Mouse (Mus musculus) intestine, embryonic 14.5 days (tissue): Measurements from ENCODE around the gene Cyfip2. TPM values are rescaled to one million over a fixed set of nuclear protein-coding genes. Genes with fewer than 3 reads are reported as not detected.

ENCODE experiments used
- ATAC-seq: fragments of 200-750 bp; cut with Nextera tagmentation; replicated peaks from 2 replicates; pipeline ENCODE4 v1.8.0; 2017; ENCODE audit warnings: low read depth, moderate number of reproducible peaks, moderate TSS enrichment, moderate library complexity; ENCODE audit not compliant: low FRiP score, low TSS enrichment
- DNase-seq: peaks from one replicate; pipeline ENCODE4 v3.0.0-alpha.2; 2018; ENCODE audit warnings: low spot score
- H3K27ac ChIP-seq: fragments of 300-500 bp; sonication (generic); 2 replicates; pipeline ENCODE4 v1.5.1; 2014; ENCODE audit warnings: low read depth, mild to moderate bottlenecking, control low read depth
- H3K27me3 ChIP-seq: fragments of 300-500 bp; sonication (generic); replicated peaks from 2 replicates; pipeline ENCODE4 v1.6.1; 2014; ENCODE audit warnings: low read length, control low read depth; ENCODE audit not compliant: control insufficient read depth, insufficient read depth
- H3K36me3 ChIP-seq: fragments of 300-500 bp; sonication (generic); 2 replicates; pipeline ENCODE4 v1.6.1; 2014; ENCODE audit warnings: low read length, control low read depth; ENCODE audit not compliant: control insufficient read depth, insufficient read depth
- H3K4me1 ChIP-seq: fragments of 300-500 bp; sonication (generic); replicated peaks from 2 replicates; pipeline ENCODE4 v1.6.1; 2014; ENCODE audit warnings: low read length, control low read depth, mixed read lengths; ENCODE audit not compliant: control insufficient read depth, insufficient read depth
- H3K4me2 ChIP-seq: fragments of 300-500 bp; sonication (generic); 2 replicates; pipeline ENCODE4 v1.6.1; 2014; ENCODE audit warnings: low read length
- H3K4me3 ChIP-seq: fragments of 300-500 bp; sonication (generic); 2 replicates; pipeline ENCODE4 v1.5.1; 2014; ENCODE audit warnings: low read depth, low read length, control low read depth, mixed read lengths
- H3K9ac ChIP-seq: fragments of 300-500 bp; sonication (generic); 2 replicates; pipeline ENCODE4 v1.6.1; 2014; ENCODE audit warnings: mild to moderate bottlenecking, low read length
- H3K9me3 ChIP-seq: fragments of 300-500 bp; sonication (generic); 2 replicates; pipeline ENCODE4 v1.6.1; 2016; ENCODE audit warnings: low read length, control low read depth; ENCODE audit not compliant: control insufficient read depth
- WGBS: fragments of 180-500 bp; shearing (Covaris S2); extraction: QIAGEN DNeasy Blood & Tissue Kit; methylation state at CpG from one replicate; pipeline ENCODE4 v1.1.7; 2014; 5-methylcytosine and 5-hydroxymethylcytosine counted together
- polyA plus RNA-seq: library from polyadenylated mRNA; unstranded; fragments of >200 nt; fragmentation: Nextera tagmentation; extraction: Ambion mirVana; gene quantifications from 2 replicates; pipeline ENCODE4 v1.2.1, GENCODE M21; 2014

Gene Cyfip2
- polyA plus RNA-seq, result 13.4 and 15.0 TPM in 2 replicates

DNA sequence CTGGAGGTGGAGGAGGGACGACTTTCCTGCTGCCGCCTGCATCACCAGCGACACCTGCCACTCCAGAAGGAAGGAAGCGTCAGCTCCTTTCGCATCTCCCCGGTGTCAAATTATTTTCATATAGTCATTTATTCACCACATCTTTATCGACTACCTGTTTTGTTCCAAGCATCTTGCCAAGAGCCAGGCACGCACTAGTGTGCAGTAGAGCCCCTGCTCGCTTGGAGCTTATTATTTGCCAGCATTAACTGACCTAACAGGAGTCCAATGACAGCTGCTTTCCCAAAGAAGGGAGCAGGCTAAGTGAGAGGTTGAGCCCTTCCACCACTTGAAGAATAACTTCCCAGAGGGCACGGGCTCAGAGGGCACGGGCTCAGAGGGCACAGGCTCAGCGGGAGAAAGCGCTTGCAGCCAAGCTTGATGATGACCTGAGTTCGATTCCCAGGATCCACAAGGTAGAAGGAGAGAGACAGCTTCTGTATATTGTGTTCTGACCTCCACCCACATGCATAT, at the start of gene Cyfip2:
Cyfip2 (minus strand) TSS at position 337 of the 513 bp plus-strand sequence.
- Histone ChIP-seq H3K36me3 (no peaks in the 10 kb centered on the region), H3K4me3 (peak within 1 kb of the TSS; percentile 55), H3K9ac (peak within 1 kb of the TSS; percentile 52), H3K4me2 (peak within 1 kb of the TSS; percentile 98), H3K27me3 (no peaks in the 10 kb centered on the region), H3K4me1 (0 out of 2 replicates have a peak, but pooled peaks cover 7% of the 10 kb centered on the region), H3K27ac (no peak within 1 kb of the TSS), H3K9me3 (no peaks in the 10 kb centered on the region)
- 7% methylated on average over 14 of the region's 14 CpGs for WGBS
- DNase-seq (no peak), ATAC-seq (no peak; the same call in 1 of the 2 replicates)

GRCm38 (mm10) chr11:46360991-46361665, 48.5 kb upstream of the Cyfip2 start:
- 66% methylated on average over 2 of the region's 2 CpGs for WGBS
- H3K4me3 ChIP-seq, result no peak overlapping the region
- H3K4me1 ChIP-seq, result 0 out of 2 replicates have a peak, but pooled peaks cover 2% of the 10 kb centered on the region
- no peak overlapping the region for H3K4me2 ChIP-seq
- no peaks in the 10 kb centered on the region for H3K27me3 ChIP-seq
- ATAC-seq (no peak), DNase-seq (no peak)
- H3K27ac ChIP-seq, result no peak overlapping the region
- H3K36me3 ChIP-seq, result no peaks in the 10 kb centered on the region
- no peak overlapping the region for H3K9ac ChIP-seq
- H3K9me3 ChIP-seq, result no peaks in the 10 kb centered on the region

- H3K4me1 ChIP-seq, result no peaks in the 10 kb centered on the region
- H3K9me3 ChIP-seq, result no peaks in the 10 kb centered on the region
- H3K4me3 ChIP-seq, result no peak overlapping the region
- H3K36me3 ChIP-seq, result no peaks in the 10 kb centered on the region
- ATAC-seq (no peak), DNase-seq (no peak)
- no peak overlapping the region for H3K9ac ChIP-seq
- no peaks in the 10 kb centered on the region for H3K27me3 ChIP-seq
- no peak overlapping the region for H3K4me2 ChIP-seq
- 67% methylated on average over 1 of the region's 1 CpGs for WGBS
- no peak overlapping the region for H3K27ac ChIP-seq
Measured at GRCm38 (mm10) chr11:46358369-46358768, 45.7 kb upstream of the Cyfip2 start.

GRCm38 (mm10) chr11:46349681-46350410, 37.2 kb upstream of the Cyfip2 start:
- Histone ChIP-seq H3K4me2 (no peak overlapping the region), H3K36me3 (no peaks in the 10 kb centered on the region), H3K4me1 (no peaks in the 10 kb centered on the region), H3K27me3 (no peaks in the 10 kb centered on the region), H3K4me3 (no peak overlapping the region), H3K9me3 (no peaks in the 10 kb centered on the region), H3K9ac (no peak overlapping the region), H3K27ac (no peak overlapping the region)
- no peak for ATAC-seq
- WGBS, result 33% methylated on average over 2 of the region's 2 CpGs
- no peak for DNase-seq

GRCm38 (mm10) chr11:46348416-46348815, 35.8 kb upstream of the Cyfip2 start:
- no peak for DNase-seq
- H3K4me2 ChIP-seq, result no peak overlapping the region
- no peaks in the 10 kb centered on the region for H3K36me3 ChIP-seq
- H3K27me3 ChIP-seq, result no peaks in the 10 kb centered on the region
- H3K27ac ChIP-seq, result no peak overlapping the region
- 80% methylated on average over 3 of the region's 3 CpGs for WGBS
- ATAC-seq, result no peak
- H3K9ac ChIP-seq, result no peak overlapping the region
- H3K4me3 ChIP-seq, result no peak overlapping the region
- 0 out of 2 replicates have a peak, but pooled peaks cover 5% of the 10 kb centered on the region for H3K4me1 ChIP-seq
- no peaks in the 10 kb centered on the region for H3K9me3 ChIP-seq

DNA sequence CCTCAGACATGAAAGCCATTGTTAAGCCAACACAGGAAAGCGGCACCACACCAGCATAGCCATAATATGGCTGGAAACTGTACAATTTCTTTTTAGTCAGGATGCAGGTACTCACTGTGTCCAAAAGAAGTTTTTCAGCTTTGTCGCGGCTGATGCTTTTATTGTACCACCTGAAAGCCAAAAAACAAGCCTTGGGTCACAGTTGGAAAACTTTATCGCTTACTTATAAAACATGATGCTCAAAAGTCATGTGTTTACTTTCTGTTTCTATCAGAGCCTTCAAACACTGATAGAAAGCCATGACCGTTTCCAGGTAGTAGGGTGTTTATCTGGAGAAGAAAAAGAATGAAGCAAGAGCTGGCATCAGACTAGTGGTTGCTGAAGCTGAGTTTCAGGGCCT, 35.1 kb upstream of the Cyfip2 start:
- ATAC-seq, result no peak

DNA sequence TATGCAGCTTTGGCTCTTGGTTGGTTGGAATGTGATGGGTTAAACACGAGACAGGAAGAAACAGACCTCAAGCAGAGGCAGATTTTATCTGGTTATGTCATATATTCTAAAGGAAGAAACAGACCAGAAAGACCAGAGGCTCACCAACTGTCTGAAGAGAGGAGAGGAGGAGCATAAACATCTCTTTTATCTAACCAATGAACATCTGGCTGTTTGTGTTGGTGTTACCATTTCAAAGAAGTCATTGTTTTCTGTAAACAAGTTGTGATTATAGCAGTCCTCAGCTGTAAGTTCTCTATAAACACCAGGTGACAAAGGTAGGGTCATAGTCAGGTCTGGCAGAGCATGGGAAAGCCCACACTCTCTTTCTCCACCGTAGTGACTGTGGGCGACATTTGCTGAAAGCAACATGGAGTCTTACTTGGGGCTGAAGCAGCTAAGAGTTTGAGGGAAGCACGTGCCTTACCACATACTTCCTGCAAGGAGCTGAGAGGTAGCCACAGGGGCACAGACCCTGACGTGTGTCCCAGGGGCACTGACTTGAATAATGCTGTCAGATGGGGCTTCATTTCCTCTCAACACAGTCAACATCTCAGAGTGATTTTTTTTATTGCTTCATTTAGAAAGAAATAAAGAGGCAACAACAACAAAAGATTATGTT, 31.4 kb upstream of the Cyfip2 start:
- no peak overlapping the region for H3K27ac ChIP-seq
- H3K4me2 ChIP-seq, result no peak overlapping the region
- H3K36me3 ChIP-seq, result no peaks in the 10 kb centered on the region
- 0 out of 2 replicates have a peak, but pooled peaks cover 5% of the 10 kb centered on the region for H3K4me1 ChIP-seq
- no peak overlapping the region for H3K9ac ChIP-seq
- WGBS, result 25% methylated on average over 5 of the region's 5 CpGs
- no peak overlapping the region for H3K4me3 ChIP-seq
- no peak for ATAC-seq
- no peak for DNase-seq
- no peaks in the 10 kb centered on the region for H3K27me3 ChIP-seq
- H3K9me3 ChIP-seq, result no peaks in the 10 kb centered on the region

More for the DNA sequence above, 35.1 kb upstream of the Cyfip2 start:
- no peak overlapping the region for H3K27ac ChIP-seq
- 0 out of 2 replicates have a peak, but pooled peaks cover 5% of the 10 kb centered on the region for H3K4me1 ChIP-seq
- DNase-seq, result no peak
- WGBS, result 80% methylated on average over 5 of the region's 5 CpGs
- H3K9ac ChIP-seq, result no peak overlapping the region
- H3K27me3 ChIP-seq, result no peaks in the 10 kb centered on the region
- no peak overlapping the region for H3K4me3 ChIP-seq
- H3K9me3 ChIP-seq, result no peaks in the 10 kb centered on the region
- no peaks in the 10 kb centered on the region for H3K36me3 ChIP-seq
- no peak overlapping the region for H3K4me2 ChIP-seq

DNA sequence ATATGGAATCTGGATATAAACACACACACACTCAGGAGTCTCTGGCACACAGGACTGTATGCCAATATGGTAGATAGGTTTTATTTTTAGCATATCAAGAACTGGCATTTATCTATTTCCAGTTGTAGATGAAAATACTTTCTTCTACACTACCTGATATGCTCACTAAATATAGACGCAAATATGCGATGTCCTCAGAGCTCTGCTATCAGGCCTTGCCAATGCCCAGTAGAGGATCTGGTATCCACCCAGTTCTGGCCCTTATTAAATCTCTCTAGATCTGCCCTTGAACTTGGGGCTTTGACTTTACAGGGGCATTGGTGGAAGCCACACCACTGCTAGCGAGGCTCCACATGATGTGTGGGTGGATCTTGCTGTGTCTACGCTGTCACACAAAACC, 29.3 kb upstream of the Cyfip2 start:
- no peaks in the 10 kb centered on the region for H3K27me3 ChIP-seq
- 95% methylated on average over 4 of the region's 4 CpGs for WGBS
- H3K4me3 ChIP-seq, result no peak overlapping the region
- no peak overlapping the region for H3K9ac ChIP-seq
- H3K36me3 ChIP-seq, result no peaks in the 10 kb centered on the region
- H3K4me1 ChIP-seq, result 0 out of 2 replicates have a peak, but pooled peaks cover 5% of the 10 kb centered on the region
- ATAC-seq (no peak), DNase-seq (no peak)
- H3K9me3 ChIP-seq, result no peaks in the 10 kb centered on the region
- H3K4me2 ChIP-seq, result no peak overlapping the region
- no peak overlapping the region for H3K27ac ChIP-seq
